Mouse (Mus musculus) Patski (cell line): ENCODE measurements at regions not wholly inside any gene's neighbourhood (a gene's known extent, or its start where the extent isn't known, plus 50 kb on each side); places are given as distances from the start of the nearest gene placed in this dataset.

Experiments used
- ATAC-seq: fragments of 100-300 bp; one replicate; pipeline ENCODE4 v1.8.0; 2021
- CTCF ChIA-PET: fragments of 350-600 bp; sonication (Branson Sonifier 250); formaldehyde crosslinking; loops from one replicate; lab custom pipeline; 2022; ENCODE audit warnings: inconsistent platforms; lab: Charles Lee
- POLR2A ChIA-PET: fragments of 350-600 bp; sonication (Branson Sonifier 250); formaldehyde crosslinking; loops from one replicate; lab custom pipeline; 2022; ENCODE audit warnings: antibody characterized with exemption, inconsistent platforms; lab: Charles Lee
- DNase-seq: peaks from one replicate; pipeline ENCODE4 v3.0.0-alpha.2; 2011; ENCODE audit warnings: low read depth, low spot score
- H3K27me3 ChIP-seq: fragments of 371-371 bp; one replicate; pipeline ENCODE4 v1.5.1; 2021
- CTCF ChIP-seq: fragments of 100-300 bp; IDR thresholded peaks from one replicate; pipeline ENCODE4 v1.5.1; 2021
- in situ Hi-C: fragments of 300-500 bp; cut with MboI; formaldehyde crosslinking; loops from 3 replicates; pipeline ENCODE4 v1.11.1; 2018; ENCODE audit warnings: low pct_unique_long_range_greater_than_20kb, mixed read lengths

- no peaks in the 10 kb centered on the region for H3K27me3 ChIP-seq
- ChIA-PET CTCF (interaction anchor here (1.5 kb wide), 1 partner anchor 13 kb away, joined by 5 read pairs; no protein-coding TSS in a partner anchor), POLR2A (no interaction called here)
- ATAC-seq (no peak), DNase-seq (no peak)
- in situ Hi-C loops, result loop anchor here (25.0 kb wide), 1 partner anchor 703 kb away; no protein-coding TSS in a partner anchor
- TF ChIP-seq CTCF, result no peak
Observed at GRCm38 (mm10) chr2:51015360-51016128, 133.4 kb downstream of the Rnd3 start.

DNA sequence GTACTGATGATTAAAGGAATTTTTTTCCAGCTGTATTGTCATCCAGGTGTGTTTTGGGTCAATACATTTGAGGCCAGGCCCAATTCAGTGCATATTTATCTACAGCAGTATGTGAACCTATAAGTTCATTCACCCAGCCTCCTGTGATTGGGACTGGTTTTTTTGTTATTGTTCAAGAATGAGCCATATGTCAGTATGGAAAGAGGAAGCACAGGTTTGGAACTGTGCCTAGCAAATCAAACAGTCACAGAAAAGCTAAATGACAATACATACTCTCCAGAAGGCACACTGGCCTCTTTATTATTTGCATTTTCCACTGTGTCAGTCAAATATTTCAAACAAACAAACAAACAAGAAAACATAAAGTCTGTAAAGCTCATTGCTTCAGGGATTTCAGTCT, 134.7 kb downstream of the Rnd3 start:
- no peak for TF ChIP-seq CTCF
- CTCF ChIA-PET, result interaction anchor here (0.6 to 1.5 kb wide), 2 partner anchors 12 to 1515 kb away, joined by 3 to 5 read pairs; no protein-coding TSS in a partner anchor
- DNase-seq, result no peak
- POLR2A ChIA-PET, result no interaction called here
- H3K27me3 ChIP-seq, result no peaks in the 10 kb centered on the region
- in situ Hi-C loops, result loop anchor here (25.0 kb wide), 1 partner anchor 702 kb away; no protein-coding TSS in a partner anchor
- no peak for ATAC-seq

DNA sequence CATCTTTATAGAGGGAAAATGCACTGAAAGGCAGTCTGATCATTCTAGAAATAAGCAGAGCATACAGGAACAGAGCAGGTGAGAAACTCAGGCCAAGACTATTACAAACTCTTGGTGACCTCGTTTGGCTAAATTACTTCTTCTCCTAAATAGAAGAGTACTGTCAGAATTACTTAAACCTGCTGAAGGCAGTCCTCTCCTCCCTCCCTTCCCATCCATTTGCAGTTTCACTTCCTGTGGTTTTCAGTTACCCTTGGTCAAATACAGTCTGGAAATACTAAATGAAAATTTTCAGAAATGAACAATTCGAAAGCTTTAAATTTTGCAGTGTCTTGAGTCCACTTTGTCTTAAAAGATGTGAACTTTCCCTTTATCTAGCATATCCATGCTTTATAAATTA, 135.8 kb downstream of the Rnd3 start:
- no peaks in the 10 kb centered on the region for H3K27me3 ChIP-seq
- ChIA-PET POLR2A (no interaction called here), CTCF (no interaction called here)
- TF ChIP-seq CTCF, result no peak
- in situ Hi-C loops, result loop anchor here (25.0 kb wide), 1 partner anchor 701 kb away; no protein-coding TSS in a partner anchor
- DNase-seq (no peak), ATAC-seq (no peak)

DNA sequence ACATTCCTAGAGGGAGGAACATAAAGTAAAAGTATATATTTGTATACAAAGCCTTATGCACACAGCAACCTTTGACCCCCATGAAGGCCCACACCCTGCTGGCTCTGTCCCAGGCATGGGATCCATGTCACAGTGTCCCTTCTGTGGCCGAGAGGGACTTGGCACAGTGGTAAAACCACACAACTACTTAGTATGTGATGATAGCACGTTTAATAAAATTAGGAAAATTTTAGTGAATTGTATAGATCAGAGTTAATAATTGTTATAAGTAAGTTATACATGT, 140.7 kb downstream of the Rnd3 start:
- no peaks in the 10 kb centered on the region for H3K27me3 ChIP-seq
- in situ Hi-C loops, result loop anchor here (25.0 kb wide), 1 partner anchor 696 kb away; no protein-coding TSS in a partner anchor
- POLR2A ChIA-PET, result no interaction called here
- ATAC-seq (no peak), DNase-seq (no peak)
- no peak for TF ChIP-seq CTCF
- CTCF ChIA-PET, result no interaction called here

DNA sequence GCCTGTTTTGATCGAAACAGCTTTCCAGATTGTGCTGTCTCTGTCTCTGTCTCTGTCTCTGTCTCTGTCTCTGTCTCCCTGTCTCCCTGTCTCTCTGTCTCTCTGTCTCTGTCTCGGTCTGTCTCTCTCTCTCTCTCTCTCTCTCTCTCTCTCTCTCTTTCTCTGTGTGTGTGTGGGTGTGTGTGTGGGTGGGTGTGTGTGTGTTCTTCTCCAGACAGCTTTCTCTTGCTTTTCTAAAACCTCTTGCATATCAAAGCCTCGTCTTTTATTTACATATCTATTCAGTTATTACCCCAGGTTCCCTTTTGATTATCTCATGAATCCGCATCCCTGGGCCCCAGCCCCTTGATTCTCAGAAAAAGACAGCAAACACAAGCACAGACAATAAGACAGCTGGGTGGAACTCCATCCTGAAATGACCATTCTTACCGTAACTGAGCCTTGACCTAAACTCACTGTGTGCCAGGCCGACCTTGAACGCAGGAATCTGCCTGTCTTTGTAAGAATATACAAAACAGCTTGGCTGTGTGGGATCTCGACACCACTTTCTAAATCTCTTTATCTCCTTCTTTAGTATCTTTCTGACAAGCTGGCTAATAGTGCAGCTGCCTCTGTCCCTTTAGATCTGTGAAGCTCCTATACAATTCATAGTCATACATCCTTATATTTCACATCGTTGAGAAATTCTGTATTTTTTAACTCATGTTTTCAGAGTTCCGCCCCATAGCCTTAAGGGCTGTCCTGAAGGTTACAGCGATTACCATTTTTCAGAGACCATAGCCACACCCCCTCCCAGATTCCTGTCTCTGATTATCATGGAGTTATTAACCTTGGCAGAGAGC, 141.3 kb downstream of the Rnd3 start:
- no peak for DNase-seq
- POLR2A ChIA-PET, result no interaction called here
- in situ Hi-C loops, result loop anchor here (25.0 kb wide), 1 partner anchor 695 kb away; no protein-coding TSS in a partner anchor
- TF ChIP-seq CTCF, result no peak
- no peaks in the 10 kb centered on the region for H3K27me3 ChIP-seq
- ATAC-seq, result no peak
- CTCF ChIA-PET, result no interaction called here

- H3K27me3 ChIP-seq, result no peaks in the 10 kb centered on the region
- ChIA-PET CTCF (no interaction called here), POLR2A (no interaction called here)
- in situ Hi-C loops, result loop anchor here (25.0 kb wide), 1 partner anchor 695 kb away; no protein-coding TSS in a partner anchor
- DNase-seq (no peak), ATAC-seq (no peak)
- TF ChIP-seq CTCF, result no peak
Observed at GRCm38 (mm10) chr2:51006818-51007217, 142.1 kb downstream of the Rnd3 start.

DNA sequence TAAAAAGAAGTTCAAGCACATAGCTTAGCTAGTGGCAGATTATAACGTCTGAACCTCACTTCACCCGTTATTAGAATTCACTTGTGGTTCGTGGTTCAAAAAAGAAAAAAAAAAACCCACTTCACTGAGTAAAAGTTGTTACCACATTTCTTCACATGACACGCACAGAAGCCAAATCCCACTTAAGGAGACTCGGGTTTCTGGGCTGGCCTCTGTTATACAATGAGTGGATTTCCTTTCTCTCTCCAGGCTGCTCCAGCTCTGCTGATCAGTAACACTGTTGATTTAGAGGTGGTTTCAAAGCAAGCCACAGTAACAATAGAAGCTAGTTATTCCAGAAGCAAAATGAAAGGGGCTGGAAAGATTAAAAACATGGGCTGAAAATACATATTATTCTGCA, 147.4 kb downstream of the Rnd3 start:
- ATAC-seq (no peak), DNase-seq (no peak)
- in situ Hi-C loops, result loop anchor here (25.0 kb wide), 1 partner anchor 689 kb away; no protein-coding TSS in a partner anchor
- ChIA-PET POLR2A (no interaction called here), CTCF (interaction anchor here (0.8 to 2.0 kb wide), 4 partner anchors 14 to 27 kb away, joined by 3 to 5 read pairs (median 4); no protein-coding TSS in a partner anchor)
- H3K27me3 ChIP-seq, result no peaks in the 10 kb centered on the region
- TF ChIP-seq CTCF, result no peak

DNA sequence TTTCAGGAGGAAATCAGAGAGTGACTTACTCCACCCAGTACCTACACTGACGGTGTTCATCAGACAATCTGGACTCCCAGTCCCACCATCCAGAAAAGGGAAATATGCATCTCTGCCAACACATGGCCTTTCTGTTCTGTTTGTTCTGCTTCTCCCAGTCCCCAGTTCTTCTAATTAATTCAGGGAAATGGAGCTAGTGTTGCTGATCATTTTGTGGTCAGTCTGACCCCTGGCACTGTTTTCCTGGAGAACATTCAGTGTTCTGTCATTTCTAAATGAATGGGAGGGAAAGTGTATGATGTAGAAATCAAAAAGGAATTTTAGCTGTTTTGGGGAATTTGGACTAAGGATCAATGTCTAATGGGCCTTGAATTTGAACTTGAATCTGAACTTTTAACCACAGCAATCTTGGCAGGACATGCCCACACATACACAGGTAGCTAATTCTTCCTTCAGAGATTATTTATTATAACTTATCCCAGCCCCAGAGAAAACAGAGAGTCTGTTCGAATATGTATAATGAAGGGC, 165.0 kb downstream of the Rnd3 start:
- ATAC-seq (no peak), DNase-seq (no peak)
- CTCF ChIA-PET, result interaction anchor here (0.9 to 1.0 kb wide), 2 partner anchors 11 to 27 kb away, joined by 3 read pairs; no protein-coding TSS in a partner anchor
- H3K27me3 ChIP-seq, result no peaks in the 10 kb centered on the region
- in situ Hi-C loops, result no loop called here
- TF ChIP-seq CTCF, result no peak
- POLR2A ChIA-PET, result no interaction called here

DNA sequence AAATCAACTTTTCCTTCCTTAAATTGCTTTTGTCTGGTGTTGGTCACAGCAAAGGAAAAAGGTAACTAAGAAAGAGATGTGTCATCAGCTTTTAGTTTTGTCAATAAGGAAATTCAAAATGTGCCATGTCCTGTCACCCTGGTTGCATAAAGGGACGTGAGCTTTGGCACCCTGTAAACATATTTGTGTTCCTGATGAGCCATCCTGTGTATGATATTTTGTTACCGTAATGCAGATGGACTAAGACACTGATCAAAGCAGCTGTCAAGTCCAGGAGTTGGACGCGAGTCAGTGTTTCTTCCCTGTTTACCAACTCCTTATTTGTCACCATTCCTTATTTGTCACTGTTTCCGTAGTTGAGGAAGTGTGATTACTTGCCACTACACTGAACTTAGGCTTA, 166.3 kb downstream of the Rnd3 start:
- ChIA-PET CTCF (interaction anchor here (1.1 kb wide), 2 partner anchors 8 to 19 kb away, joined by 3 read pairs; no protein-coding TSS in a partner anchor), POLR2A (no interaction called here)
- TF ChIP-seq CTCF, result no peak
- in situ Hi-C loops, result no loop called here
- ATAC-seq, result no peak
- no peaks in the 10 kb centered on the region for H3K27me3 ChIP-seq
- no peak for DNase-seq

DNA sequence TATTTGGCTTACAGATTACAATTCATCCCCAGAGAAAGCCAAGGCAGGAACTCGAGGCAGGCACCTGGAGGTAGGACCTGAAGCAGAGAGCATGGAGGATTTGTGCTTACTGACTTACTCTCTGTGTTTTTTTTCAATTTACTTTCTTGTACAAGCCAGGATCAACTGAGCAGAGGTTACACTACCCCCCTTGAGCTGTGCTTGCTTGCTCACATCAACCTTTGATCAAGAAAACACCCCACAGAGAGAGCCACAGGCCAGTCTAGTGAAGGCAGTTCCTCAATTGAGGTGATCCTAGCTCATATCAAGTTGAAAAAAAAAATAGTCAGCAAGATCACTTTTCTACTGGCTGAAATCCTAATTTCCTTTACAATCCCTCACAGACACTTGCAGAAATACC, 170.6 kb downstream of the Rnd3 start:
- DNase-seq (no peak), ATAC-seq (no peak)
- POLR2A ChIA-PET, result no interaction called here
- TF ChIP-seq CTCF, result no peak
- no peaks in the 10 kb centered on the region for H3K27me3 ChIP-seq
- in situ Hi-C loops, result no loop called here
- CTCF ChIA-PET, result interaction anchor here (1.5 kb wide), 1 partner anchor 11 kb away, joined by 5 read pairs; no protein-coding TSS in a partner anchor
